Mouse (Mus musculus) activated CD4-positive, CD25-positive, alpha-beta regulatory T cell (primary cell): ENCODE results near the gene Rexo2. TPM values are rescaled to one million over a fixed set of nuclear protein-coding genes. Genes with fewer than 3 reads are reported as not detected.

Experiments used
- polyA plus RNA-seq, 2 experiments: library from polyadenylated mRNA; unstranded; fragments of 100-300 nt; shearing (Covaris generic); gene quantifications; one replicate each; pipeline ENCODE4 v1.2.1; 2017

Gene Rexo2
- polyA plus RNA-seq: 100 to 1,000 TPM; 258 to 290 TPM

DNA sequence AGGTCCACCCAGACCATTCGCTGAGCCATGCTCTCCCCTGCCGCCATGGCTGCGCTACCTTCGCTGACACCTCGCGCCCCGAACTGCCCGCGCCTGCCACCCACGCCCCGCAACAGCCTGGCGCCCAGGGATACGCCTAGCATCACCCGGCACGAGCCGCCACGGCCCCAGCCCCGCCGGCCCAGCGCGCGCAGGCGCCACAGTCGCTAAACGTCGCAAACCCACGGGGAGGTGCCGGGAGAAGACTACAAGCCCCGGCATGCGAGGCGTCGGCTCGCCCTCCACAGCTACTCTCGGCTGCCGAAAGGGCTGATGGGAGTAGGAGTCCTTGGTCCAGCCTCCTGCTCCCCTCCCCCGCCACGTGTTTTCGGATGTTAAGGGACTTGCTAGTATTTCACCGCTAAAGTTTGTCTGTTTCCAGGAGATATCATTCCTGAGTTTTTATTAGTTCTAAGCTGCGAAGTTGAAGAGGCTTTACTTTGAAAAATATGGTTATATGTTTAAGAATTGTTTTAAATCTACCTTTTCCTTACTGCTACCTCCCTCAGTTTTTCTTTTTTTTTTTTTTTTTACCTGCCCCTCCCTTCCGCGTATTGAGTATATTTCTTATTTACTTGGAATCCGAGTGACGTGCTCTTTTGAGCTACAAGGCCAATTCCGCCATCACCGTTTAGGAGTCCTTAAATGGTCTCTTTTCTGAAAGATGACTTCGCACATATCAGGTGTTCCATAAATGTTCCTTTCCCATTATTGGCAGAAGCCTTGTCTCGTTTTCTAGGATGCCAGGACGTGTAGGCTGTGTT is at the start of gene Rexo2:
Gene Rexo2 (minus strand): TSS at position 213 of the 803 bp plus-strand sequence.

DNA sequence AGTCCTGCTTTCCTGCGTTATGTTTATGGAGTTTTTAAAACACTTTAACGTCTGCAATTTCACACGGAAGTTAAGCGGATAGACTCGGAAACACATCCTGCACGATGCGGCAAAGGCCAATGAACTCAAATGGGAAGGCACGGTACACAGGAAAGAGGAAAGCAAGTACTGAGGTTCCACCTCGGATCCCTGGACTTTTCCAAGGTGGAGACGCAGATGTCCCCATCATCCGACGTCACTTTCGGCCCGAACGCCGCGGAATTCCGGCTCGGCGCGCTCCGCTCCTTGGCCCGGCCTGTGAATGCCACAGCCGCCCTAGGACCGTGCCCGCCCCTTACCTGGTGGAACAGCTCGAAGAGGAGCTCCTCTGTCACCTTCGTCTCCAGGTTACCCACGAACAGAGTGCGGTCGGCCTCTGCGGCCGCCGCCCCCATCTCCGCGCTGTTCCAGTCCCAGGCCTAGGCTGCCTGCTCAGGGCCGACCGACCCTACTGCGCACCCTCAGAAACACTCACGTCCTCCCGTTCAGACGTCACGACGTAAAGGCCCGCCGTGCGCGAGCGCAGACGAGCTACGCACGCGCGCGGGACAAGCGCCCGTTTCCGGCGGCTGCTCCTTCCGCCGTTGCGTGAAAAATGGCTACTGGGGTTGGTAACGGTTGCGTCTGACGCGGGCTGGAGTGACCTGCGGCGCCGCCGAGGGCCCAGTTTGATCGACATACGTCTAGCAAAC is 14.6 kb upstream of the Rexo2 start, which contains the start of the genes Rbm7 and Gm5617:
Gene Rbm7 (minus strand): TSS at position 483 of the 731 bp plus-strand sequence.
Gene Gm5617 (plus strand): TSS at position 626 of the 731 bp plus-strand sequence.

Other genes starting within 250 kb of the Rexo2 start
- 1 to 10 TPM in 1 of 2 experiments, under 1 TPM in 1; 0.23 to 2.5 TPM for gene Nxpe2, start 127.2 kb downstream of the Rexo2 start, polyA plus RNA-seq
- 100 to 1,000 TPM; 147 to 189 TPM for gene Rbm7, start 14.7 kb upstream of the Rexo2 start, polyA plus RNA-seq
- gene Gm5617, start 14.8 kb upstream of the Rexo2 start, polyA plus RNA-seq: 10 to 100 TPM; 19.7 to 39.8 TPM
- under 1 TPM in 1 of 2 experiments, not detected in 1; 0.88 TPM for gene Nnmt, start 124.5 kb upstream of the Rexo2 start, polyA plus RNA-seq